Mouse (Mus musculus) adrenal gland, adult (tissue): ENCODE data around the gene Mrpl44.

Experiments used
- DNase-seq, 2 experiments: peaks; one replicate each; pipeline ENCODE4 v3.0.0; 2022 to 2023; ENCODE audit warnings: low spot score in 1 of 2; ENCODE audit not compliant: inconsistent age in 2 of 2

Gene Mrpl44

GRCm38 (mm10) chr1:79775927-79776458 is at the start of gene Mrpl44, which contains the start of gene Wdfy1:
Gene Mrpl44 (plus strand): TSS chr1:79776018.
Gene Wdfy1 (minus strand): TSS chr1:79776143.
- peak; percentile 97 to 100 for DNase-seq

DNA sequence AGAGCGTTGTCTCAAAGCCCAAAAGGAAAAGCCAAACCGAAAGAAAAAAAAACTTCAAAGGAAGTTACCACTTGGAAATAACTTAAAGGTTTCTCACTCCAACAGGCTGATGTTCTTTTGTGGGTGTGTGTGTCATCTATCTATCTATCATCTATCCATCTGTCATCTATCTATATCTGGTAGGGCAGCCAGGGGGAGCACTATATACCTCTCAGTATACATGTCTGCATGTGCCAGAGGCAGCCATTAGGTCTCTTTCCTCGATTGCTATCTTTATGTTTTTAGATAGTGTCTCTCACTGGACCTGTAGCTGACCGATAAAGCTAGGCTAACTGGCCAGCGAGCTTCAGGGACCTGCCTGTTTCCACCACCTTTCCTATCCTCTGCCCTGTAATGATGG is 41.0 kb upstream of the Mrpl44 start:
- no peak for DNase-seq

DNA sequence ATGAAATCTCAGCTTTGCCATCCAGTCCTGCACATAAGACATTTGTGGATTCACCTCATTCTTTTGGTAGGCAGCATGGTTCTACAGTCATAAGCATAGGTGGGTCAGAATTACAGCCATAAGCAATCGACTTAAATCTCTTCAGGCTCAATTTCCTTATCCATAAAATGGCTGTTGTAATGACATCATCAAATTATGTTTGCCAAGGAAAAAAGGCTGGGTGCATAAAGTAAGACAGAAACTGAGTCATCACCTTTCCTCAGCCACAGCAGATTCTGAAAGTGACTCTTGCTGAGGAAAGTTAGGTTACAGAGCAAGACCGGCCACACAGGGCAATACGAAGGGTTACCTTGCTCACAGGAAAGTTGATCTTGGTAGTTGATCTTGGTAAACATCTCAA is 39.4 kb upstream of the Mrpl44 start:
- DNase-seq: peak in 1 of 2 experiments; percentile 48

DNA sequence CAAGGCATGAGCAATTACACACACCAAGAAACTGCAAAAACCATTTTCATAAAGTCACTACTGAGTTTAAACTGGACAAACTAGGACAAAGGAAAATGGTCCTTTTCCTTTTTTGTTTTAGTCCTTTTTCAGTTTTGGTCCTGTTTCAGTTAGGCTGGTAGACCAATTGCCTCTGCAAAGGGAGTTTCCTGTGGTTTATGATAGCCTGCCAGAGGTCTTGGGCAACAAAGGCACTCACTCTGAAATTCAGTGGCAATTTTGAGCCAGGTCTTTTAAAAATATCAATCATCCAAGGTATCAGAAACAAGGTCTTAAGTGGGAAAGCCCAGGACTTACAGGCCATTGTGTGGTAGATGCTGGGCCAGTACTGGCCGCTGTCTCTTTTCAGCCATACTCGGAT is 36.1 kb upstream of the Mrpl44 start:
- no peak for DNase-seq

- peak in 1 of 2 experiments; percentile 60 for DNase-seq
Measured at GRCm38 (mm10) chr1:79741002-79741401, 34.8 kb upstream of the Mrpl44 start.

DNA sequence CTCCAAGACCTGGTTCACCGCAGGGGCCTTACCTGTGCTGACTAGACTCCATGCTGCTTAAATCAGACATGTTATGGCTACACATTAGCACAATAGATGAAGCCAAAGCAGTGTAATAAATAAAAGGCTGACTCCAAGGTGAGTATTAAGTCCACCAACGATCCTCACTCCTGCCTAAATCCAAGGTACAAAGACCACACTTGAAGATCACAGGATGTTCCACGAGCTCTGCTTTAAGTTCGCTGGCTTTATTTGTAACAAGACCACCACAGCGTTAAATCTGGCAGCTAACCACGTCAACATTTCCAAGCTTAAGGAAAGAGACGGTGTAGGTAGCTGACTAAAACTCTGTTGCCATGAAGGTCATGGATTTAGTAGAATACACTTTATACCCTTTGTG is 32.9 kb upstream of the Mrpl44 start:
- no peak for DNase-seq

DNA sequence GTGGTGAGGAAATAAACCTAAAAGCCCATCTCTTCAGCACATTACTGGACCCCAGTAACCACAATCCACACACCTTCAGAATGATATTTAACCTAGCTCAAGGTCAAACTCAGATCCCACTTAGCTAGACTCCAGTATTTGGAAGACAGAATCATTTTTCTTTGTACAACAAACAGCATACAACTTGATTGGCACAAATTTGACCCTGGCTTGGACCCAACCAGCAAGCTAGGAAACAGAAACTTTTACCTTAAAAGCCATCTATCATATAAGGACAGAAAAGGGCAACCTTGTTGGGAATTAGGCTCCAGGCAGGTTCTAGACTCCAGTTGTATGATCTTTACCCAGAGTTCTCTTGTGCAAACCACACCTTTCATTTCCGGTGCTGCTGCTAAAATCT is 32.4 kb upstream of the Mrpl44 start:
- DNase-seq: peak in 1 of 2 experiments; percentile 53

- DNase-seq: peak; percentile 25 to 67
Measured at GRCm38 (mm10) chr1:79746056-79746455, 29.8 kb upstream of the Mrpl44 start.

DNA sequence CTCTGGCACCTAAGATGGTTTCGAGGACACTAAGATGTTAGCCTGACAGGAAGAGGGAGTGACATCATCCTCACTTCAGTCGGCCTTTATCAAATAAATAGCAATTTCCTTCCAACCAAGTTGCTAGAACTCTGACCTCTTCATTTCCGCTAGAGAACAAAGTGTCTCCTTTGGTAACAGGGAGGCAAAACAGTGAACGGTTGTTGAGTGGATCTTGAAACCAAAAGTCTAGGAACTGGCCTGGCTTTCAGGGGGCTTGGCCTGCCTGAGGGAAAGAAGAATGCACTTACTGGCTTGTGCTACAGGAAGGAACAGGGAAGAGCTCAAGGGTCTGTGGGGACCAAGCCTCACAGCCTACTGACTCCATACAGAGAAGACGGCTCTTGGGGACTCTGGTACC is 24.6 kb upstream of the Mrpl44 start:
- peak in 1 of 2 experiments; percentile 64 for DNase-seq

GRCm38 (mm10) chr1:79752015-79752695 is 23.7 kb upstream of the Mrpl44 start:
- peak in 1 of 2 experiments; percentile 68 for DNase-seq

DNA sequence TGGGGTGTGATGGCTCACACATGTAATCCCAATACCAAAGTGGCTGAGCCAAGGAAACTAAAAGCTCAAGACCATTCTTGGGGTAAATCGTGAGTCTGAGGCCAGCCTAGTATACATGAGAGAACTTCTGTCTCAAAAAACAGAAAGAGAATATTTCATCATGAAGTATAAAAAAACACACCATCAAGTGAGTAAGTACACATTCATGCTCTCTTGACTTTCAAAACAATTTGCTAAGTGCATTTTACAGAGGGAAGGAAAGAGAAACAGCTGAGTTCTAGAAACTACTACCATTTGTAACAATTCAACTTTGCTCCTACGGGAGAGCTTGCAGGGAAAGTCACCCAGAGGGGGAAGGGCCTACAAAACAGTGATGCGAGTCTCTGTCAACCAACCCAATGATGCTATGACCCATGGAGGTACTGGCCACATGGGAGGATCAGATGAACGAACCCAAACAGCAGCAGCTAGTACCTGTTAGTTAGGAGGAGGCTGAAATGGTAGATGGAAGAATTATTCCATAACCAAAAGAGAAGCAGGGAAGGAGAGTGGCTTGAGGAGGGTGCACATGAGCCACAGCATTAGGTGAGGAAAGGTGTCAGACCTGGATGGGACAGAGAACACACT is 23.0 kb upstream of the Mrpl44 start:
- DNase-seq: peak in 1 of 2 experiments; percentile 56

GRCm38 (mm10) chr1:79753456-79753855 is 22.4 kb upstream of the Mrpl44 start:
- peak; percentile 38 to 73 for DNase-seq

- DNase-seq: peak in 1 of 2 experiments; percentile 52
Measured at GRCm38 (mm10) chr1:79754936-79755335, 20.9 kb upstream of the Mrpl44 start.

DNA sequence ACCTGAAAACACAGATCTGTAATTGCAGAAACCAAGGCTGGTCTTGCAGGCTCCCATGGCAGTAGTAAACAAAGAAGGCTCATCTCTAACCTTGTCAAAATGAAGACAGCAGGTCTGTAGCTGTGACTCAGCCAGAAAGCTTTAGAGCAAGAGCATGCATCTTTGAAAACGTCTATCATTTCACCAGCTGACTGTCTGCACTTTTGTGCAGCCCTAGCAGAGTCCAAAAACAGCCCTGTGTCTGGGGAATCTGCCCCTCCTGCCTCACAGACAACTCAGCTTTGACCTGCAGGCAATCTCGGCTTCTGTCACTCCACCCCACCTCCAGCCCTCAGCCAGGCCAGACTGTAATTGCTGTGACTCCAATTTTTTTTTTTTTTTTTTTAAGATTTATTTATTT is 20.4 kb upstream of the Mrpl44 start:
- DNase-seq: peak; percentile 47 to 81

DNA sequence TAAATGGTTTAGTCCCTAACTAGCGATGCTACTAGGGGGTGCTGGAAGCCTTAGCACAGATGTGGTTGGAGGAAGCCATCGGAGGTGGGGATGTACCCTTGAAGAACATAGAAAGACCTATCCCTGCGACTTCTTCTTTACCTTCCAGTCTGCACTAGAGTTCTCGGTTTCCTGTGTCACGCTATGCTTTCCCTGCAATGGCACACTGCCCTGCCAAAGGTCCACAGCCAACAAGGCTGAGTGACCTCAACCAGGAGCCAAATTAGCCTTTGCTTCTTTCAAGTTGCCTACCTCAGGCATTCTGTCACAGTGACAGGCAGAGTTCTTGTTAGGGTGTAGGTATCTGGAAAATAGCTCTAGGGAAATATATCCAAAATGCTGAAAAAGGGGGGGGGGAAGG is 19.4 kb upstream of the Mrpl44 start:
- peak; percentile 26 to 69 for DNase-seq

DNA sequence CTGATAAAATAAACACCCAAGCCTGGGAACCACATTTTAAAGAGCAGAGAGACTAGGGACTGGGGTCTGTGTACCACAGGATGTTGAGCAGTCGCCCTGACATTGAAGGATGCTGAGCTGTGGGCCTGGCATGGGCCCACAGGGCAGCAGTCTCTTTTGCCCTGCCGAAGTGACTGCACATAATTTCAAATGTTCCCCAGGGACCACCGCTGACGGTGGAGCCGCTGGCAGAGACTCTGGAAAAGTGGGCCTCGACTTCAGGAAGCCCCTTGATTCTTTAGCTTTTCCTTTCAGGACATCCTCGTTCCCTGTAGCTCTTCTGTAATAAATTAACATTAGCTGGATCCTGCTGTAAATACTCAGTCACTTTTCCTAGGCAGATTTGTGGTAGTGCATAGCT is 18.7 kb upstream of the Mrpl44 start:
- DNase-seq: peak; percentile 54 to 66

- DNase-seq: peak in 1 of 2 experiments; percentile 31
Measured at GRCm38 (mm10) chr1:79757597-79757996, 18.2 kb upstream of the Mrpl44 start.

DNA sequence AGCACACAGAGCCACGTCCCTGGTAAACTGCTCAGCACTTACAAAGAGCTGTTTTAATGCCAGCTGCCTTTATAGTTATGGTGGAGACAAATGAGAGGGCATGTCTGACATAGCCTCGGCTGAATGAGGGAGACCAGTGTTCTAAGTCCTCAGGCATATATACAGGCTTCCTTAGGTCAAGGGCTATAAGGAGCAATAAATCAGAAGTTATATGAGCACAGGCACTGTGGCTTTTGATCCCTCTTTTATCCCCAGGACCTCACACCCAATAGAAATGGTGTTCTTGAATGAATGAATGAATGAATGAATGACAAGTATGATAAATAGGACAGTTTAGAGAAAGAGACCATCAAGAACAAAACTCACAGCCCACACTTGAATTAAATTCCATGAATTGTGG is 16.8 kb upstream of the Mrpl44 start:
- DNase-seq: no peak

DNA sequence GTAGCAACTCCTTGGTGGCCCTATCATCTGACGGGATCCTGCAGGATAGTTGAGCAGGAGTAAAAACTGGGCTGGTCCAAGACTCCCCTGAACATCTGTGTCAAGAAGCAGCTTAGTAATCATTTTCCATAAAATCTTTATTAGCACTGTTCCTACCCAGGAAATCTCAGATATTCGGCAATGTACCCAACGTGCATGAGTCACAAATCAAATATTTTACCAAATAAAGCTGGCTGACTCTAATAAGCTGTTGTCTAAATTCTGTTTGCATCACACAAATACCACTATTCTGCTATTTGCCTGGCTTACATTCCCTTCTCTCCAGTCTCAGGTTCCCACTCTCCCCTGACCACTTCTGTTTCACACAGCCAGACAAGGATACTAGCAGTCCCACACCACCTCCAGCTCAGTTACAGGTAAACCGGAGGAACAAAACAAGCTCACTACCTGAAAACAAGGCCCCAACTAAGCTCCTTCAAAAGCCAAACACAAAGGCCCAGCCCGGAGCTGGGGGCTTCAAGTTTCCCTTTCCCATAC is 16.3 kb upstream of the Mrpl44 start:
- DNase-seq: peak in 1 of 2 experiments; percentile 54

DNA sequence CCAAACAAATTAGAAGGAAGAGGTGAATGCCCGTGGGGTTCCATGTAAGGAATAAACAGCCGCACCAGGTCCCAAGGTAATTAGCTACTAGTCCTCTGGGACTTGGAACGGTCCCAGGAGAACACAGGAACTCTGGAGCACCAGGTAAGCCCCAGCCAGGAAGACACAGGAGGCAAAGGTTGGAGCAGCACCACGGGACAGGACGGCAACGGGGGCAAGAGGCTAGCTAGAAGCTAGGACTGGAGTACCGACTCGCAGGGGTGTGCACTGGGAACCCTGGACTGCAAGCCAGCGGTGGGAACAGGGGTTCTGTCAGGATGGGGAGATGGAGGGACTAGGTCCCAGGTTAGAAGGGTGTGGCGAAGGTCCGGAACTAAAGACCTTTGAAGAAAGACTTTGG is 15.2 kb upstream of the Mrpl44 start:
- peak; percentile 42 to 77 for DNase-seq

DNA sequence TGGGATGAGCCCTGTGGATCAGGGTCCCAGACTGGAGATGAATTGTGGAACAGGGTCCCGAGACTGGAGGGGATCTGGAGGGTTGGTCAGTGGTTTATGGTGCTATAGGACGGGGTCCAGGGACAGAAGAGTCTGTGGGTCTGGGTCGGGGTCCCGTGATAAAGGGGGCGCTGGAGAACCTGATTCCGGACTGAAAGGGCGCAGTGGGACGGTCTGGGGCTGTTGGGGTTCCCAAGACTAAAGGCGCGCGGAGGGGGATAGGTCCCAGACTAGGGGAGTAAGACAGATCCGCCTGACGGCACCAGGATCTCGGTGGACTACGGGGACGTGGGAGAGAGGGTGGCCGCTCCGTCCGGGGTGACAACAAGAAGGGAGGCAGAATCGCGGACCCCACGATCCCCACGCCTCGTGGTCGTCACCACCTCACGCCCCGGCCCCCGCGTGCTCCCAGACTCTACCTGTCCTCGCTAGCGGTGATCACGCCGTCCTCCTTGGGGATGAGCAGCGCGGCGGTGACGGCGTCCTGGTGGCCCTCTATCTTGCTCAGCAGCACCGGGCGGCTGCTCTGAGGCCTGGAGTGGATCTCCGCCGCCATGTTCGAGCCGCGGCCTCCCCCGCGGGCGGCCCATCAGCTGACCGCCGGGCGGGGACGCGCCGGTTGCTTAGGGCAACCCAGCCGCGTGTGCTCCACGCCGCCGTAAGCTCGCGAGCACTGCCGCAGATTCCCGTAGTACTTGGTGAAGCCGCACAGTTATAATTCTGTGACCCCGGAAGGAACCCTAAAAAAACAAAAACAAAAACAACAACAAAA is 14.5 kb upstream of the Mrpl44 start:
- DNase-seq: peak; percentile 87 to 93
